Mouse (Mus musculus) kidney, adult 18-20 months (tissue): ENCODE results near the gene Nnat.

Source experiments
- DNase-seq: peaks from one replicate; pipeline ENCODE4 v3.0.0; 2021

Nnat gene

DNA sequence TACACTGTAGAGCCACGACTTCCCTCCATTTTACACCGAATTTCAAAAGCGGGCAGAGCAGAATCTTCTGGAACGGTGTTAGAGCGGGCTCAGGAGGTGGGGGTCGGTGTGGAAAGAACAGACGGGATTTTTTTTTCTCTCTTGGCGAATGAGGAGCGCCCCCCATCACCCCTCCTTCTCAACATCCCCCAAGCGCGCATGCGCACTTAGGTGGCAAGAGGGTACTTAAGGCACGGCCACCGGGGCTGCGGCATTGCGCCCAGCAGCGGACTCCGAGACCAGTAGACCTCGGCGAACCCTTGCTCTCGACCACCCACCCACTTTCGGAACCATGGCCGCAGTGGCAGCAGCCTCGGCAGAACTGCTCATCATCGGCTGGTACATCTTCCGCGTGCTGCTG, at the start of gene Nnat:
TSS of gene Nnat (plus strand) at position 221 of the 400 bp plus-strand sequence.
- DNase-seq, result no peak

DNA sequence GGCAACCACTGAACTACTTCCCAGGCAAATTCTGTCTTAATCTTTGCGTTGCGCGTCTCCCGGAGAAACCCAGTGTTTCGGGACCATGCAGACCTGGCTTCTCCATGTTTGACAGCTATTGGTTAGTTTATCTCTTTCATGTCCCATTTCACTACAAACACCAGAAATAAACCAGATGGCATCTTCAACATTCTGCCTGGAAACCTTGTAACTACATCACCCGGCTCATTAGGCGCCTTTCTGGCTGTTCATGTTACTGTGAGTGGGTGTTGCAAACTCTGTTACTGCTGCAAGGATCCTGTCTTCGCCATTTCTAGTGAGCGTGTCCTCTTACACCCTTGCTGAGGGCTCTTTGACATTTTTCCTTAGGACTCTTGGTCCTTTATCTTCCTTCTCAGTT, 47.0 kb upstream of the Nnat start:
- DNase-seq, result no peak

- DNase-seq, result no peak
Observed at GRCm38 (mm10) chr2:157513737-157514208, 46.1 kb upstream of the Nnat start.

- DNase-seq, result no peak
Observed at GRCm38 (mm10) chr2:157514353-157514752, 45.5 kb upstream of the Nnat start.

GRCm38 (mm10) chr2:157517526-157517925, 42.4 kb upstream of the Nnat start:
- DNase-seq, result no peak

GRCm38 (mm10) chr2:157518451-157518850, 41.4 kb upstream of the Nnat start:
- no peak for DNase-seq

- DNase-seq, result no peak
Observed at GRCm38 (mm10) chr2:157519452-157519851, 40.4 kb upstream of the Nnat start.

DNA sequence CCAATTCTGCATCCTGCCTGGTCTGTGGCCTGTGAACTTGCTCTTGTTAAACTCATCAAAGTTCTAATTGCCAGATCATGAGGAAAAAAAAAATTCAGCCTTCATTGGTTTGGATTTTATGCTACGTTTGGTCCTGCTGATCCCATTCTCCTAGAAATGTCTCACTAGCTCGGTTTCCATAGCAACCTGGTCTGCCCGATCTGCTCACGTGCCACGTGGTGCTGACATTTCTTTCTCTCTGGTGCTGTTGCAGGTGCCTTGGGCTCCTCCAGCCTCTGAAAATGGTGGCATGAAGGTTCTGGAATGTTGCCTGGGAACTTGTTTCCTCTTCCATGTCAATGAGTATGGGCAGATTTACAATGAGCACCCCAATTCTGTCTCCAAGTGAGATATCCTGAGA, 39.4 kb upstream of the Nnat start:
- DNase-seq, result no peak

DNA sequence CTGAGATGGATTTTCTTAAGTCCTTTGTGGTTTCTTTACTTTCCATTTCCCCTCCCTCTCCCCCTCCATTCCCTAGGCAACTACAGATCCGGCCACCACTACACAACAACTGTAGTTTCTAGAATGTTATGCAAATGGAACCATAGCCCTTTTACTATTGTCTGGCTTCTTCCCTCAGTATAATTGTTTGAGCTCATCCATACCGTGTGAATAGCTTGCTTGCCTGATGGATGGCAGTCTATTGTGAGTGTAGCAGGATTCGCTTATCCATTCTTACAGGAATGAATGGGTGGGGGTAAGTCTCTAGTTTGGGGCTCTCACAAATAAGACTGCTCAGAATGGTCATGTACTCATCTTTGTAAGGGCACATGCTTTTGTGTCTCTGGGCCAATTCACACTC, 37.3 kb upstream of the Nnat start:
- DNase-seq, result no peak

DNA sequence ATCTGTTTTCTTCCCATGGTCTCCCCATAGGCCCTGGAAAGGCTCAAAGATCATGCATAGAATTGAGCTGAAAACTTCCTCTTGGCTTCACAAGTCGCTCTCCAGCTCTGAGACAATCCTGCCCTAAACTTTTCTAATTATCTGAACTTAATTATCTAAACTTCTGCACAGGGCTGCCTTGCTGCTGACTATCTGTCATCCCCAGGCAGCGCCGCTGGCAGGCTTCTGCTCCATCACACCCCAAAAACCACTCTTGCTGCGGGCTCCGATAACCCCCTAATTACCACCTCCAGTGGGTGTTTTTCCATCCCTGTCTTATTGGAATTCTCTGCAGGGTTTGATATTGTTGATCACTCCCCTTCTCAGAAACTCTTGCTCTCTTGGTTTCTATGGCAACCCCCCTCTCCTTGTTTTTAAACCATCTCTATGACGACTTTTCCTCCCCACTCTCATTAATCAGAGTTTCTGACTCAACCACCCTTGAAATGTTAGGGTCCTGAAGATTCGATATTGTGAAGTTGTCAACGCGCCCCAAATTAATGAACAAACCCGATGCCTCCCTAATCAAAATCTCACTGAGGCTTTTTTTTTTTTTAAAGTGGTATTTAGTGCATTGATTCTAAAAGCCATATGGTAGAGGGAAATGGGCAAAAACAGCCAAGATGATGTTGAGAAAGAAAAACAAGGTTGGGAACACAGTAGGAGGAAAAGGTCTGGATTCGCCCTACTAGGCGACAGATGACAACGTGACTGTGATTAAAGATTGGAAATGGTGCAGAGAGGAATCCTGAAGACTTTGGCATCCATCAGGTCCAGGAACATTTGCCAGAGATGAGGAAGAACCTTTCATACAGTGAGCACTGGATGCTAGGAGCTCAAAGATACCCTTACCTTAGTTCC, 29.6 kb upstream of the Nnat start:
- no peak for DNase-seq

DNA sequence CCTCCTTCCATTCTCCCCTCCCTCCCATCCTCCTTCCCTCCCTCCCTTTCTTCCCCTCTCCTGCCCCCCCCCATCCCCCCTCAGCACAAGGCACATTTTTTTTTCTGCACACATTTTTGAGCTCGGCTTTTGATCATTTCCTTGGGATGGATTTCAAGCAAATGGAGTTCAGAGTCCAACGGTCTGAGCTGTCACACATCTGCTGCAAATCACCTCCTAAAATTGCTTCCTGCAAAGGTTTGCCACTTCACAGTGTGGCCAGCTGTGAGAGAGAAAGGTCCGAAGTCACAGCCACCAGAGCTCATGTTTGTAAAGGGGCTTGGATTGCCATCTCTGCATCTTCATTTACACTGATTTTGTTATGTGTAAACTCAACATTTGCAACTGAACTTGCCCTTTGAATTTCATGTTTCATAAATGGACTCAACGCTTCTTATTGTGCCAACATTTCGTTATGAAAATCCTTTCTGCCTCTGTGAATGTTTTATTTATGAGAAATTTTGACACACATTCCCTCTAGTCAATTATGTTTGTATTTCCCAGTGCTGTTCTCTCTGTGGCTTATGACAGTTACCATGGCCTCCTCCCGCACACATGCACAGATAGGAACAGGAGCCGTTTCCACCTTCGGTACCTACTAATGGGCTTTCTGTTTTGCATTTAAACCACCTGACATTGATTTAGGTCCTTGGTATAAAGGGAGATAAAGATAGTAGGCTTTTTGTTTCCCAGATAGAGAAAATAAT, 28.0 kb upstream of the Nnat start:
- DNase-seq, result no peak

DNA sequence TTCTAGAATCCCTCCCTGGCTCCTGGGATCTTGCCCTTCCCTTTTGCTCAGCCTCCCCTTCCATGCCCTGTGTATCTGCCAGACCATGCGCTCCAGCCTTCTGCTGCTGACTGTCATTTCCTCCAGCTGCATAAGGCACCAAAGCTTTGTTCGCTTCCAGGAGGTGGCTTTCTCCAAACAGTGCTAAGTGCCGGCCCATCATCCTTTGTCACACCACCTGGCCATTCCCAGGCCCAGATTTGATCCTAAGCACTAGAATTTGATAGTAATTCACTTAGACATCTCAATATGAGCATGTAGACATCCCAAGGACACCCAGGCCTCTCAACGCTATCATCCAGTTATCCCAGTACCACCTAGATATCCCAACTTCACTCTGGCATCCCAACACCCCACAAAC, 25.7 kb upstream of the Nnat start:
- DNase-seq, result no peak

GRCm38 (mm10) chr2:157536476-157537081, 23.3 kb upstream of the Nnat start:
- DNase-seq, result no peak

GRCm38 (mm10) chr2:157537118-157537517, 22.8 kb upstream of the Nnat start:
- no peak for DNase-seq

- no peak for DNase-seq
Observed at GRCm38 (mm10) chr2:157540073-157540952, 19.6 kb upstream of the Nnat start.

- no peak for DNase-seq
Observed at GRCm38 (mm10) chr2:157540953-157541569, 18.8 kb upstream of the Nnat start.

- DNase-seq, result no peak
Observed at GRCm38 (mm10) chr2:157541631-157542030, 18.2 kb upstream of the Nnat start.

DNA sequence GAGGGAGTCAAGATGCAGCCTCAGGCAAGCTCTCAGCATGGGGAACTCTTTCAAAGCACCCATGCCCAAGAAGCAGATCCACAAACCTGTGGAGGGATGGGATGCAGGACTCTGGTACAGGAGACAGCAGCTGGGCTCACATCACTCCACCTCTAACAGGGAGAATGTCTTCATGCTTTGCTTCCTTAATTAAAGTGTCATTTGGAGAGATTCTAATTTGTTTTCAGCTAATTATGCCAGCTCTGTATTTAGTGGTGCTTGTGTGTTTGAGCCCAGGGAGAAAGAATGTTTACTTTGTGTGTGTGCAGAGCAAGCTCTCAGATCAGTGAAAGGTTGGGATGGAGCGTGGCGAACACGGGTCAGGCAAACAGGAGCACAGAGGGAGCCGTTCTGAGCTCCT, 17.5 kb upstream of the Nnat start:
- no peak for DNase-seq

DNA sequence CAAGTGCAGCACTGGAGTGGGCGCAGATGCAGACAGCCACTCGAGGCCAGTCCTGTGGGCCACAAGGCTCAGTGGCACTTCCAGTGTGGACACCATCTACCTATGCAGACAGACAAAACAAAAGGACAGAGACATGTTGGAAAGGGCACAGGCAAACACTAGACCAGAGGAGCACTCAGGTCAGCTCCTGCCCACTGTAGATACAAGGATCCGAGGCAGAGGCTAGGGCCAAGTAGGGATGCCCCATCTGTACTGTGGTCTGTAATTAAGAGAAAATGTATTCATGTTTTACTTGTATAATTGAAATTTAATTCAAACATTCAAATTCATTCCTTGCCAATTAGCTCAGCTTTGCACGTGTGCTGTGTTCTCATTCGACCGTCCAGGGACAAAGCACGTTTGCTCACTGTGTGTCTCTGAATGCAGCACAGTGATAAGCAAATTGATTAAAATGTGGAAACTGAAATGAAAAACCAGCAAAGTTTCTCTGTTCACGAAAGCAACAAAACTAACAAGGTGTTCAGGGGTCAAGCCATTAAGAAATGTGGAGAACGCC, 15.5 kb upstream of the Nnat start:
- DNase-seq, result no peak

DNA sequence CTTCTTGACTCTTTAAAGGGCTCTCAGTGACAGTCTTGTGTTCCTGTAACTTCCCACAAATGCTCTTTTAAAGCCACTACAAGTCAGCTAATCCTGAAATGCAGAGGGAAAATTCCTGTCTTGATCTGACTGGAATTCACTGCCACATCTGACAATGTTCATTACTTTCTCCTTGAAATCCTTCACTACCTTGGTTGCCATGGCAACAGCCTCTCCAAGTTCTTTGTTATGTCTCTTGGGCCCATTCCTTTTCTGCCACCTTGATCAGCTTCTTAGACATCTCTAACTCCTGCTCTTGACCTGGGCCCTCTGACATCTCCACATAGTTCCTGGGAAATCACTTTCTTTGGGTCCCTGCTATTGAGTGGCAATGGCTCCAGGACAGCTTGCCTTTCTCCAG, 13.2 kb upstream of the Nnat start:
- DNase-seq, result no peak

DNA sequence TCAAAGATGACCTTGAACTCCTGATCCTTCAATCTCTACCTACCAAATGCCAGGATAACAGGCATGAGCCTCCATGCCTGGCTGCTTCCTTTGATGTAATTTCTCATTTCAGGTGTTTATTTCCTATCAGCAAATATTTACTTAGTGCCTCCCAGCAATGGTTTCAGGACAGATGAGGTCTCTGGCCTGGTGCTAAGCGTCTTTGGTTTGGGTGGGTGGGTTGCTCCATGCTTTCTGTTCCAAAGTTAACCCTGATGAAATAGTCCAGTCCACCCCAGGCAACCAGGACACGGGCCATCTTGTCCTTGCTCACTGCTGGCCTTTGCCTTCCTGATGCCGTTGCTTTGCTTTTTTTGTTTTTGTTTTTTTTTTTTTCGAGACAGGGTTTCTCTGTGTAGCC, 9.6 kb upstream of the Nnat start:
- no peak for DNase-seq
